In the genomic region with DNA sequence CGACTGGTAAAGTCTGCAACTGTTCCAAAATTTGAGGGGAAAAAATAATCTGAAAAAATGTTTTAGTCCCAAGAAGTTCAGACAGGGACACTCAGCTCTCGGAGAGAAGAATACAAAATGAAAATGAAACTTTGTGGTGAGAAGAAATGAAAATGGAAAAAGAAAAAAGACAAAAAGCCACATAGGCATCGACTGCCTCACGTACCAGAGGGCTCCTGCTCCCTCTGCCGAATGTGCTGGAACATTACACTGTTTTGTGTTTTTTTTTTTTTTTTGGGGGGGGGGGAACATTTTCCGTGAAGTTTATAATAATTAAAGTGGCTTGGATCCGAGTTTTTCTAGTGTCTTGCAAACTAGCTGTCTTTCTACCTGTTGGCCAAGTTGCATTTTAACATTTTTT, we compare ENCODE assay signal across 11 mouse cellular contexts.
DNase-seq lines count a peak whose midpoint lies in the region; ATAC-seq and TF ChIP-seq lines count a peak whose summit lies in the region.
"Had no signal": no experiment of that assay in that cellular context is flagged by ENCODE, and none has a peak within 500 bp of the region (broad histone marks: within the 10 kb centered on the region; RNA-seq: fewer than 3 reads in every experiment).

No protein-coding gene starts in this region.

- WGBS in intestine, postnatal 0 days: 86% methylated on average over 7 of the region's 7 CpGs
- WGBS in intestine, embryonic 16.5 days: 81% methylated on average over 7 of the region's 7 CpGs
- 89% methylated on average over 7 of the region's 7 CpGs for WGBS in embryonic facial prominence, embryonic 10.5 days

- H3K9ac ChIP-seq in intestine, postnatal 0 days (ENCODE audit: low read depth, low read length): no peak overlapping the region
- no peak overlapping the region for H3K9ac ChIP-seq in intestine, embryonic 16.5 days (ENCODE audit: low read depth, low read length)
- H3K9ac ChIP-seq: limb, embryonic 13.5 days had no signal

- peaks cover 16% of the 10 kb centered on the region for H3K36me3 ChIP-seq in intestine, postnatal 0 days (ENCODE audit: control insufficient read depth, insufficient read depth)
- no peaks in the 10 kb centered on the region; the same call in 1 of the 2 replicates for H3K36me3 ChIP-seq in intestine, embryonic 16.5 days (ENCODE audit: control insufficient read depth, insufficient read depth, low read length)
- peaks cover 73% of the 10 kb centered on the region for H3K36me3 ChIP-seq in embryonic facial prominence, embryonic 10.5 days (replicated peaks)

- no peaks in the 10 kb centered on the region for H3K27me3 ChIP-seq in intestine, postnatal 0 days (replicated peaks; ENCODE audit: control insufficient read depth, insufficient read depth, low read length)
- H3K27me3 ChIP-seq in intestine, embryonic 16.5 days (replicated peaks; ENCODE audit: control insufficient read depth, insufficient read depth, low read length): no peaks in the 10 kb centered on the region
- no peaks in the 10 kb centered on the region for H3K27me3 ChIP-seq in embryonic facial prominence, embryonic 10.5 days (replicated peaks; ENCODE audit: low read depth, poor library complexity, severe bottlenecking)
- H3K27me3 ChIP-seq: limb, embryonic 13.5 days had no signal

- peak; percentile 48 for DNase-seq in thymus, postnatal 0 days (ENCODE audit: low spot score)
- no peak for DNase-seq in thymus, postnatal 10 days (ENCODE audit: low spot score in 2 of 2)
- no peak for DNase-seq in cerebellum, adult 9-11 months
- DNase-seq in right cerebral cortex, postnatal 25 days: no peak
- no peak for DNase-seq in embryonic facial prominence, embryonic 10.5 days (ENCODE audit: low spot score)
- DNase-seq: kidney, postnatal 10 days had no signal

- no peaks in the 10 kb centered on the region for H3K9me3 ChIP-seq in intestine, postnatal 0 days (ENCODE audit: control insufficient read depth)
- H3K9me3 ChIP-seq in intestine, embryonic 16.5 days (ENCODE audit: control insufficient read depth, low read length): no peaks in the 10 kb centered on the region
- H3K9me3 ChIP-seq in embryonic facial prominence, embryonic 10.5 days: no peaks in the 10 kb centered on the region
- H3K9me3 ChIP-seq: heart, embryonic 10.5 days; limb, embryonic 13.5 days had no signal

- H3K4me1 ChIP-seq in intestine, postnatal 0 days (replicated peaks; ENCODE audit: control insufficient read depth, insufficient read depth, low read length): no peaks in the 10 kb centered on the region
- no peaks in the 10 kb centered on the region for H3K4me1 ChIP-seq in intestine, embryonic 16.5 days (ENCODE audit: control insufficient read depth, insufficient read depth, low read length)
- no peaks in the 10 kb centered on the region; the same call in 1 of the 2 replicates for H3K4me1 ChIP-seq in embryonic facial prominence, embryonic 10.5 days
- H3K4me1 ChIP-seq: limb, embryonic 13.5 days had no signal

- ATAC-seq in intestine, postnatal 0 days: no peak
- ATAC-seq in intestine, embryonic 16.5 days: no peak
- 0 out of 2 replicates have a peak, but pooled peaks have one; percentile 52 for ATAC-seq in erythroblast, adult 5-6 weeks (replicated peaks; ENCODE audit: low FRiP score, poor library complexity, severe bottlenecking)

- no peak overlapping the region for H3K4me3 ChIP-seq in intestine, postnatal 0 days (ENCODE audit: low read depth, low read length)
- no peak overlapping the region for H3K4me3 ChIP-seq in intestine, embryonic 16.5 days (ENCODE audit: low read length)
- no peak overlapping the region for H3K4me3 ChIP-seq in embryonic facial prominence, embryonic 10.5 days
- H3K4me3 ChIP-seq: heart, embryonic 10.5 days; limb, embryonic 13.5 days had no signal

- no peak overlapping the region for H3K4me2 ChIP-seq in intestine, postnatal 0 days (replicated peaks; ENCODE audit: low read depth)
- H3K4me2 ChIP-seq in intestine, embryonic 16.5 days (ENCODE audit: low read depth, low read length): no peak overlapping the region
- H3K4me2 ChIP-seq: limb, embryonic 13.5 days had no signal

- peak; percentile 56 for TF ChIP-seq CTCF in intestine, postnatal 0 days (IDR thresholded peaks at IDR 0.05; ENCODE audit: low read depth)

- H3K27ac ChIP-seq in intestine, postnatal 0 days (ENCODE audit: low read depth, low read length): no peak overlapping the region
- no peak overlapping the region for H3K27ac ChIP-seq in intestine, embryonic 16.5 days (ENCODE audit: low read length)
- no peak overlapping the region for H3K27ac ChIP-seq in embryonic facial prominence, embryonic 10.5 days (replicated peaks)
- H3K27ac ChIP-seq: heart, embryonic 10.5 days; limb, embryonic 13.5 days had no signal
